Mouse (Mus musculus): ENCODE results near the gene Cdh3.

- TF ChIP-seq CTCF (IDR thresholded peaks at IDR 0.05; ENCODE audit: low read depth) (no peak), EP300 (optimal IDR thresholded peaks at IDR 0.05) (no peak)
Measured at GRCm38 (mm10) chr8:106474001-106474400, 36.7 kb upstream of the Cdh3 start.
